Mouse (Mus musculus): ENCODE results near the gene Usp46. TPM values are rescaled to one million over a fixed set of nuclear protein-coding genes. Genes with fewer than 3 reads are reported as not detected.

The Usp46 gene
- total and polyA plus RNA-seq, 3 experiments, result 14.5 to 23.6 TPM; not detected in 1

DNA sequence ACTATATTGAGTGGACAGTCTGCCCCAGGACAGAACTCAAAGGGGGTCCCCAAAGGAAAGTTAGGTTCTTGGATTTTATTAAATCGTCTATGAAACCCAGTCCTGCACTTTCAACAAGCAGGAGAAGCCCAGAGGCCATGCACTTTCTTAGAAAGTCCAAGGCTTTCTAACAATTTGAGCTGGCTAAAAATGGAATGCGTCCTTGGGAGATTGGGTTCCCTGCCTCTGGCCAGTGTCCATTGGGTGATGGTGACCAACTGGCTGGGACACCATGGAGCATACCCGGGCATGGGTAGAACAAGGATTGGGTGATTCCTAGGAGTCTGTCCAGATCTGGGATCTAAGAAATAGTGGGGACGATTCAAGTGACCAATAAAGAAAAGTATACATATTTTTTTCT, 47.7 kb downstream of the Usp46 start:
- Histone ChIP-seq H3K27me3 (ENCODE audit: control insufficient read depth in 1 of 2, insufficient read depth in 2 of 2, low read length in 2 of 2) (no peaks in the 10 kb centered on the region), H3K4me1 (ENCODE audit: control insufficient read depth in 1 of 2, insufficient read depth in 2 of 2, low read length in 2 of 2) (no peaks in the 10 kb centered on the region), H3K9me3 (replicated peaks; ENCODE audit: insufficient read depth, low read length) (no peaks in the 10 kb centered on the region), H3K27ac (ENCODE audit: control insufficient read depth, low read depth, low read length) (no peak overlapping the region), H3K9ac (ENCODE audit: control insufficient read depth, low read depth, low read length, poor library complexity, severe bottlenecking) (no peak overlapping the region), H3K36me3 (ENCODE audit: control insufficient read depth in 1 of 2, insufficient read depth in 2 of 2, low read length in 2 of 2) (peaks cover 0 to 11% of the 10 kb centered on the region in 2 experiments; a peak in 2 of 4 replicates), H3K79me2 (ENCODE audit: control insufficient read depth, insufficient read depth, low read length, poor library complexity) (no peaks in the 10 kb centered on the region), H3K4me3 (ENCODE audit: control insufficient read depth in 1 of 2, insufficient read depth in 1 of 2, low read depth in 2 of 2, low read length in 2 of 2) (no peak overlapping the region)
- no peak for TF ChIP-seq NELFE (IDR thresholded peaks at IDR 0.05; ENCODE audit: low read depth, low read length)
- no peak for DNase-seq (ENCODE audit: low read depth, low spot score)

DNA sequence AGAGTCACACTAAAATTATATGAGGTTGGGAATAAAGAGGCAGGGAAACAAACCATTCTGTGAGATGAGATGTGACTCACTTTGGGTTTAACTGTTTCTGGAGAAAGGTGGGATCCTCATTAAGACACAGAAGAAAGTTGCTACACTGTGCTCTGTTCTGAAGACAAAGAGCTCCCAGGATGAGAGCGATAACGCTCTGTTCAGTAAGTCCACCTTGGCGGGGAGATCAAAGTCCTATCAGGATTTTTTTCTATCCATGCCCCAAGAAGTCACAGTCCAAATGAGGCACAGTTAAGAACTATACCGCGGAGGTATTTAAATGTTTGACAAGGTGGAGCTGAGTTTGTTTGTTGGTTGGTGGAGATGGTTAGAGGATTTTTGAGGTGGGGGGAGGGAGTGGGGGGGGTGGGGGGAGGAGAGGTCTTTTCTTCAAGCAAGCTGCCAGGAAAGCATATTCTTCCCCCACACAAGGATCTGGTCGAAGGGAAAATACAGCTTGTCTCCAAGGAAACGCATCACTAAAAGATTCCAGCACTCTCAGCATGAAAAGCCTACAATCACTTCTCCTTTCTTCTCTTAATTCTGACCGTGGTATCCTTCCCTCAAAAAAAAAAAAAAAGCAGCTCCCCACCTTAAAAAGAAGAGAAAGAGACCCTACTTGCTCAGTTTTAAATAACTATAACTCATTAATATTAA, 49.2 kb downstream of the Usp46 start:
- H3K79me2 ChIP-seq (ENCODE audit: control insufficient read depth, insufficient read depth, low read length, poor library complexity), result no peaks in the 10 kb centered on the region
- no peaks in the 10 kb centered on the region for H3K9me3 ChIP-seq (replicated peaks; ENCODE audit: insufficient read depth, low read length)
- H3K4me1 ChIP-seq (ENCODE audit: control insufficient read depth in 1 of 2, insufficient read depth in 2 of 2, low read length in 2 of 2), result no peaks in the 10 kb centered on the region
- no peak overlapping the region for H3K27ac ChIP-seq (ENCODE audit: control insufficient read depth, low read depth, low read length)
- H3K27me3 ChIP-seq (ENCODE audit: control insufficient read depth in 1 of 2, insufficient read depth in 2 of 2, low read length in 2 of 2), result no peaks in the 10 kb centered on the region
- H3K36me3 ChIP-seq (ENCODE audit: control insufficient read depth in 1 of 2, insufficient read depth in 2 of 2, low read length in 2 of 2), result peaks cover 0 to 9% of the 10 kb centered on the region in 2 experiments; a peak in 2 of 4 replicates
- no peak overlapping the region for H3K4me3 ChIP-seq (ENCODE audit: control insufficient read depth in 1 of 2, insufficient read depth in 1 of 2, low read depth in 2 of 2, low read length in 2 of 2)
- TF ChIP-seq ZMIZ1 (IDR thresholded peaks at IDR 0.05; ENCODE audit: low read depth, low read length), result no peak
- TF ChIP-seq CTCF (IDR thresholded peaks at IDR 0.05 in 2 of 3, conservative IDR thresholded peaks at IDR 0.05 in 1 of 3; ENCODE audit: control insufficient read depth in 1 of 3, insufficient read depth in 1 of 3, low read depth in 2 of 3, low read length in 3 of 3, poor library complexity in 1 of 3, severe bottlenecking in 1 of 3), result no peak
- no peak for TF ChIP-seq CHD2 (IDR thresholded peaks at IDR 0.05; ENCODE audit: low read length)
- no peak for TF ChIP-seq ZNF384 (IDR thresholded peaks at IDR 0.05; ENCODE audit: low read depth, low read length)
- TF ChIP-seq E2F4 (IDR thresholded peaks at IDR 0.05; ENCODE audit: borderline replicate concordance, low read depth, low read length), result no peak
- no peak for TF ChIP-seq BHLHE40 (IDR thresholded peaks at IDR 0.05; ENCODE audit: borderline replicate concordance, low read depth, low read length)
- no peak for TF ChIP-seq JUND (IDR thresholded peaks at IDR 0.05; ENCODE audit: low read depth, low read length)
- TF ChIP-seq MAZ (IDR thresholded peaks at IDR 0.05; ENCODE audit: low read depth, low read length), result no peak
- no peak for TF ChIP-seq GABPA (IDR thresholded peaks at IDR 0.05; ENCODE audit: low read depth, low read length)
- no peak for DNase-seq (ENCODE audit: low read depth, low spot score)
- H3K9ac ChIP-seq (ENCODE audit: control insufficient read depth, low read depth, low read length, poor library complexity, severe bottlenecking), result no peak overlapping the region

GRCm38 (mm10) chr5:74017488-74017887, 50.7 kb downstream of the Usp46 start:
- H3K27me3 ChIP-seq (ENCODE audit: control insufficient read depth in 1 of 2, insufficient read depth in 2 of 2, low read length in 2 of 2), result no peaks in the 10 kb centered on the region
- no peaks in the 10 kb centered on the region for H3K79me2 ChIP-seq (ENCODE audit: control insufficient read depth, insufficient read depth, low read length, poor library complexity)
- H3K9ac ChIP-seq (ENCODE audit: control insufficient read depth, low read depth, low read length, poor library complexity, severe bottlenecking), result no peak overlapping the region
- no peaks in the 10 kb centered on the region for H3K9me3 ChIP-seq (replicated peaks; ENCODE audit: insufficient read depth, low read length)
- H3K36me3 ChIP-seq (ENCODE audit: control insufficient read depth in 1 of 2, insufficient read depth in 2 of 2, low read length in 2 of 2), result peaks cover 0 to 9% of the 10 kb centered on the region in 2 experiments; a peak in 2 of 4 replicates
- H3K4me3 ChIP-seq (ENCODE audit: control insufficient read depth in 1 of 2, insufficient read depth in 1 of 2, low read depth in 2 of 2, low read length in 2 of 2), result no peak overlapping the region
- H3K27ac ChIP-seq (ENCODE audit: control insufficient read depth, low read depth, low read length), result no peak overlapping the region
- H3K4me1 ChIP-seq (ENCODE audit: control insufficient read depth in 1 of 2, insufficient read depth in 2 of 2, low read length in 2 of 2), result no peaks in the 10 kb centered on the region
- no peak for DNase-seq (ENCODE audit: low read depth, low spot score)
- no peak for TF ChIP-seq EP300 (IDR thresholded peaks at IDR 0.05; ENCODE audit: low read depth in 1 of 2, low read length in 2 of 2)
- no peak for TF ChIP-seq ZKSCAN1 (IDR thresholded peaks at IDR 0.05; ENCODE audit: low read depth, low read length)
- TF ChIP-seq MAZ (IDR thresholded peaks at IDR 0.05; ENCODE audit: low read depth, low read length), result no peak
- TF ChIP-seq ZMIZ1 (IDR thresholded peaks at IDR 0.05; ENCODE audit: low read depth, low read length), result no peak
- no peak for TF ChIP-seq CTCF (IDR thresholded peaks at IDR 0.05 in 2 of 3, conservative IDR thresholded peaks at IDR 0.05 in 1 of 3; ENCODE audit: control insufficient read depth in 1 of 3, insufficient read depth in 1 of 3, low read depth in 2 of 3, low read length in 3 of 3, poor library complexity in 1 of 3, severe bottlenecking in 1 of 3)
- TF ChIP-seq SMC3 (IDR thresholded peaks at IDR 0.05; ENCODE audit: low read depth, low read length), result no peak
- no peak for TF ChIP-seq JUND (IDR thresholded peaks at IDR 0.05; ENCODE audit: low read depth, low read length)
- TF ChIP-seq MEF2A (IDR thresholded peaks at IDR 0.05; ENCODE audit: extremely low read depth, insufficient replicate concordance, low read depth, low read length, poor library complexity, severe bottlenecking), result no peak
- no peak for TF ChIP-seq USF2 (IDR thresholded peaks at IDR 0.05; ENCODE audit: borderline replicate concordance in 1 of 2, insufficient read depth in 1 of 2, low read depth in 1 of 2, low read length in 2 of 2)
- TF ChIP-seq SIN3A (IDR thresholded peaks at IDR 0.05; ENCODE audit: low read length), result no peak
- TF ChIP-seq E2F4 (IDR thresholded peaks at IDR 0.05; ENCODE audit: borderline replicate concordance, low read depth, low read length), result no peak
- TF ChIP-seq MXI1 (IDR thresholded peaks at IDR 0.05; ENCODE audit: low read depth, low read length), result no peak
- no peak for TF ChIP-seq NELFE (IDR thresholded peaks at IDR 0.05; ENCODE audit: low read depth, low read length)
- TF ChIP-seq MYB (IDR thresholded peaks at IDR 0.05; ENCODE audit: low read depth, low read length), result no peak
- no peak for TF ChIP-seq MAFK (IDR thresholded peaks at IDR 0.05; ENCODE audit: borderline replicate concordance, low read depth, low read length)
- no peak for TF ChIP-seq UBTF (IDR thresholded peaks at IDR 0.05; ENCODE audit: borderline replicate concordance, insufficient read depth, low read depth, low read length)
- no peak for TF ChIP-seq NRF1 (IDR thresholded peaks at IDR 0.05; ENCODE audit: insufficient read depth, low read depth, low read length, poor library complexity, severe bottlenecking)
- no peak for TF ChIP-seq POLR2A (IDR thresholded peaks at IDR 0.05; ENCODE audit: control insufficient read depth in 1 of 2, insufficient read depth in 1 of 2, low read depth in 1 of 2, low read length in 2 of 2, poor library complexity in 1 of 2)
- TF ChIP-seq GATA1 (IDR thresholded peaks at IDR 0.05; ENCODE audit: low read depth, low read length), result no peak

All from MEL (cell line).